Mouse (Mus musculus): ENCODE data around the gene Amdhd2. TPM values are rescaled to one million over a fixed set of nuclear protein-coding genes. Genes with fewer than 3 reads are reported as not detected.

Amdhd2 gene
- polyA plus RNA-seq, 1 experiment from 2014 or later: 44.5 TPM

- peaks cover 25% of the 10 kb centered on the region for H3K36me3 ChIP-seq
- H3K4me1 ChIP-seq: no peaks in the 10 kb centered on the region
- DNase-seq (ENCODE audit: low spot score): no peak
- WGBS: 93% methylated on average over 1 of the region's 1 CpGs
- no peak overlapping the region for H3K4me3 ChIP-seq
- H3K27ac ChIP-seq: no peak overlapping the region
- H3K9me3 ChIP-seq: no peaks in the 10 kb centered on the region
- H3K27me3 ChIP-seq (ENCODE audit: insufficient read depth, poor library complexity, severe bottlenecking): no peaks in the 10 kb centered on the region
These were observed 52.3 kb downstream of the Amdhd2 start for GRCm38 (mm10) chr17:24111256-24111655.

GRCm38 (mm10) chr17:24108896-24109295 is 54.7 kb downstream of the Amdhd2 start:
- Histone ChIP-seq H3K36me3 (peaks cover 45% of the 10 kb centered on the region), H3K4me1 (no peaks in the 10 kb centered on the region), H3K9me3 (no peaks in the 10 kb centered on the region), H3K4me3 (no peak overlapping the region), H3K27ac (no peak overlapping the region), H3K27me3 (ENCODE audit: insufficient read depth, poor library complexity, severe bottlenecking) (no peaks in the 10 kb centered on the region)
- DNase-seq (ENCODE audit: low spot score): no peak
- WGBS: 54% methylated on average over 1 of the region's 1 CpGs

Other genes starting within 250 kb of the Amdhd2 start
- not detected in 2 replicates for gene Dcpp3, start 246.3 kb downstream of the Amdhd2 start, polyA plus RNA-seq (2016; fragmentation: Nextera tagmentation; extraction: Ambion mirVana)
- gene Sbp, start 222.1 kb downstream of the Amdhd2 start, polyA plus RNA-seq (2016; fragmentation: Nextera tagmentation; extraction: Ambion mirVana): 0.21 TPM in 1 of 2 replicates, not detected in the other
- gene Sbpl, start 208.5 kb downstream of the Amdhd2 start, polyA plus RNA-seq (2016; fragmentation: Nextera tagmentation; extraction: Ambion mirVana): not detected in 2 replicates
- gene Prss30, start 183.2 kb downstream of the Amdhd2 start, polyA plus RNA-seq (2016; fragmentation: Nextera tagmentation; extraction: Ambion mirVana): 0.18 TPM in 1 of 2 replicates, not detected in the other
- 0.25 and 1.2 TPM in 2 replicates for gene Prss22, start 165.7 kb downstream of the Amdhd2 start, polyA plus RNA-seq (2016; fragmentation: Nextera tagmentation; extraction: Ambion mirVana)
- 0.38 and 1.2 TPM in 2 replicates for gene Prss27, start 125.6 kb downstream of the Amdhd2 start, polyA plus RNA-seq (2016; fragmentation: Nextera tagmentation; extraction: Ambion mirVana)
- gene Kctd5, start 90.3 kb downstream of the Amdhd2 start, polyA plus RNA-seq (2016; fragmentation: Nextera tagmentation; extraction: Ambion mirVana): 55.2 and 71.8 TPM in 2 replicates
- gene Pdpk1, start 12.8 kb downstream of the Amdhd2 start, polyA plus RNA-seq (2016; fragmentation: Nextera tagmentation; extraction: Ambion mirVana): 33.0 and 38.7 TPM in 2 replicates
- 538 and 598 TPM in 2 replicates for gene Atp6v0c, start 5.9 kb upstream of the Amdhd2 start, polyA plus RNA-seq (2016; fragmentation: Nextera tagmentation; extraction: Ambion mirVana)
- gene Tbc1d24, start 41.8 kb upstream of the Amdhd2 start, polyA plus RNA-seq (2016; fragmentation: Nextera tagmentation; extraction: Ambion mirVana): 5.3 TPM in 2 replicates
- 1.9 and 3.6 TPM in 2 replicates for gene Ntn3, start 45.8 kb upstream of the Amdhd2 start, polyA plus RNA-seq (2016; fragmentation: Nextera tagmentation; extraction: Ambion mirVana)
- gene Tedc2, start 57.1 kb upstream of the Amdhd2 start, polyA plus RNA-seq (2016; fragmentation: Nextera tagmentation; extraction: Ambion mirVana): 9.9 and 10.0 TPM in 2 replicates
- 67.9 and 78.9 TPM in 2 replicates for gene Ccnf, start 87.7 kb upstream of the Amdhd2 start, polyA plus RNA-seq (2016; fragmentation: Nextera tagmentation; extraction: Ambion mirVana)
- gene Abca17, start 187.3 kb upstream of the Amdhd2 start, polyA plus RNA-seq (2016; fragmentation: Nextera tagmentation; extraction: Ambion mirVana): not detected in 2 replicates
- gene Abca3, start 188.2 kb upstream of the Amdhd2 start, polyA plus RNA-seq (2016; fragmentation: Nextera tagmentation; extraction: Ambion mirVana): 7.2 and 8.2 TPM in 2 replicates

Measured in heart, embryonic 10.5 days (tissue).